17 mouse cellular contexts compared by ENCODE assay signal in genomic region chr12:55486923-55487674, GRCm38 (mm10). TPM values are rescaled to one million over a fixed set of nuclear protein-coding genes. Genes with fewer than 3 reads are reported as not detected.
DNase-seq lines count a peak whose midpoint lies in the region; ATAC-seq and TF ChIP-seq lines count a peak whose summit lies in the region.
"Had no signal": no experiment of that assay in that cellular context is flagged by ENCODE, and none has a peak within 500 bp of the region (broad histone marks: within the 10 kb centered on the region; RNA-seq: fewer than 3 reads in every experiment).

No protein-coding gene starts in this region.

- H3K4me3 ChIP-seq in heart, embryonic 16.5 days (ENCODE audit: low read length): no peak overlapping the region
- no peak overlapping the region for H3K4me3 ChIP-seq in heart, embryonic 11.5 days (ENCODE audit: low read depth, low read length)
- H3K4me3 ChIP-seq in megakaryocyte, embryonic 14.5 days (replicated peaks): peak overlapping the region; percentile 50
- no peak overlapping the region for H3K4me3 ChIP-seq in intestine, embryonic 16.5 days (ENCODE audit: low read length)
- no peak overlapping the region for H3K4me3 ChIP-seq in small intestine, adult 2 months (ENCODE audit: low read depth, low read length)
- H3K4me3 ChIP-seq: forebrain, embryonic 15.5 days; neural tube, embryonic 13.5 days had no signal

- H3K9ac ChIP-seq in heart, embryonic 16.5 days (ENCODE audit: low read length): no peak overlapping the region
- H3K9ac ChIP-seq in heart, embryonic 11.5 days (ENCODE audit: low read depth, low read length): no peak overlapping the region
- no peak overlapping the region for H3K9ac ChIP-seq in intestine, embryonic 16.5 days (ENCODE audit: low read depth, low read length)
- H3K9ac ChIP-seq: forebrain, embryonic 15.5 days; neural tube, embryonic 13.5 days had no signal

- no peak overlapping the region for H3K4me2 ChIP-seq in heart, embryonic 16.5 days (ENCODE audit: low read depth, low read length)
- H3K4me2 ChIP-seq in heart, embryonic 11.5 days: no peak overlapping the region
- H3K4me2 ChIP-seq in intestine, embryonic 16.5 days (ENCODE audit: low read depth, low read length): no peak overlapping the region
- H3K4me2 ChIP-seq: forebrain, embryonic 15.5 days; neural tube, embryonic 13.5 days had no signal

- no peak for DNase-seq in frontal cortex, postnatal 14 days (ENCODE audit: low spot score in 2 of 2)
- DNase-seq in left cerebral cortex, adult 11 months (ENCODE audit: low spot score): no peak
- DNase-seq: adrenal gland, postnatal 10 days; cerebellum, postnatal 36 days; lung, postnatal 14 days; midbrain, embryonic 14.5 days; retina, postnatal 1 day; thymus, adult 18-20 months had no signal

- TF ChIP-seq POLR2A in small intestine, adult 2 months (IDR thresholded peaks at IDR 0.05; ENCODE audit: low read depth, low read length): no peak

- no peak for ATAC-seq in heart, embryonic 16.5 days (replicated peaks; ENCODE audit: extremely low read depth, insufficient read depth, low FRiP score)
- no peak for ATAC-seq in heart, embryonic 11.5 days (replicated peaks; ENCODE audit: insufficient number of reproducible peaks, low FRiP score, low TSS enrichment)
- no peak for ATAC-seq in megakaryocyte, adult 5-6 weeks (ENCODE audit: poor library complexity, severe bottlenecking)
- no peak for ATAC-seq in intestine, embryonic 16.5 days
- ATAC-seq: forebrain, embryonic 15.5 days; hindbrain, postnatal 0 days had no signal

- peaks cover 16% of the 10 kb centered on the region for H3K4me1 ChIP-seq in heart, embryonic 16.5 days (ENCODE audit: control insufficient read depth, insufficient read depth, low read length)
- H3K4me1 ChIP-seq in heart, embryonic 11.5 days (ENCODE audit: control insufficient read depth, insufficient read depth, low read length): peaks cover 11% of the 10 kb centered on the region
- peaks cover 59% of the 10 kb centered on the region for H3K4me1 ChIP-seq in megakaryocyte, embryonic 14.5 days
- H3K4me1 ChIP-seq in intestine, embryonic 16.5 days (ENCODE audit: control insufficient read depth, insufficient read depth, low read length): peaks cover 23% of the 10 kb centered on the region
- H3K4me1 ChIP-seq in small intestine, adult 2 months (ENCODE audit: control insufficient read depth, insufficient read depth, insufficient read length, low read length): peaks cover 21% of the 10 kb centered on the region

- H3K9me3 ChIP-seq in heart, embryonic 16.5 days (replicated peaks; ENCODE audit: control insufficient read depth, low read length): no peaks in the 10 kb centered on the region
- no peaks in the 10 kb centered on the region for H3K9me3 ChIP-seq in heart, embryonic 11.5 days (replicated peaks; ENCODE audit: control insufficient read depth, low read length)
- peaks cover 8% of the 10 kb centered on the region for H3K9me3 ChIP-seq in megakaryocyte, embryonic 14.5 days
- no peaks in the 10 kb centered on the region for H3K9me3 ChIP-seq in intestine, embryonic 16.5 days (ENCODE audit: control insufficient read depth, low read length)
- H3K9me3 ChIP-seq: forebrain, embryonic 15.5 days; neural tube, embryonic 13.5 days had no signal

- H3K27me3 ChIP-seq in heart, embryonic 16.5 days (ENCODE audit: control insufficient read depth, insufficient read depth, low read length): no peaks in the 10 kb centered on the region
- H3K27me3 ChIP-seq in heart, embryonic 11.5 days (ENCODE audit: control insufficient read depth, insufficient read depth, low read length): no peaks in the 10 kb centered on the region
- peaks cover 46% of the 10 kb centered on the region for H3K27me3 ChIP-seq in megakaryocyte, embryonic 14.5 days (replicated peaks)
- H3K27me3 ChIP-seq in intestine, embryonic 16.5 days (replicated peaks; ENCODE audit: control insufficient read depth, insufficient read depth, low read length): no peaks in the 10 kb centered on the region
- H3K27me3 ChIP-seq in small intestine, adult 2 months (ENCODE audit: control insufficient read depth, insufficient read depth, low read length): no peaks in the 10 kb centered on the region
- H3K27me3 ChIP-seq: forebrain, embryonic 15.5 days; neural tube, embryonic 13.5 days had no signal

- 64% methylated on average over 18 of the region's 18 CpGs for WGBS in heart, embryonic 16.5 days
- 60% methylated on average over 18 of the region's 18 CpGs for WGBS in heart, embryonic 11.5 days (ENCODE audit: insufficient replicate concordance)
- WGBS in intestine, embryonic 16.5 days: 63% methylated on average over 18 of the region's 18 CpGs
- WGBS in small intestine, adult 2 months: 20% methylated on average over 18 of the region's 18 CpGs

- H3K27ac ChIP-seq in heart, embryonic 16.5 days (ENCODE audit: low read length): peak overlapping the region; percentile 25; the same call in 1 of the 2 replicates
- H3K27ac ChIP-seq in heart, embryonic 11.5 days (ENCODE audit: low read depth, low read length): no peak overlapping the region
- peak overlapping the region; percentile 16; the same call in 1 of the 2 replicates for H3K27ac ChIP-seq in intestine, embryonic 16.5 days (ENCODE audit: low read length)
- H3K27ac ChIP-seq in small intestine, adult 2 months (ENCODE audit: insufficient read depth, low read depth, low read length): peak overlapping the region; percentile 88
- H3K27ac ChIP-seq: forebrain, embryonic 15.5 days; hindbrain, postnatal 0 days; neural tube, embryonic 13.5 days had no signal

- peaks cover 31% of the 10 kb centered on the region for H3K36me3 ChIP-seq in heart, embryonic 16.5 days (ENCODE audit: control insufficient read depth, insufficient read depth)
- peaks cover 17% of the 10 kb centered on the region for H3K36me3 ChIP-seq in heart, embryonic 11.5 days (ENCODE audit: control insufficient read depth, insufficient read depth, low read length)
- peaks cover 61% of the 10 kb centered on the region for H3K36me3 ChIP-seq in megakaryocyte, embryonic 14.5 days (replicated peaks; ENCODE audit: low read length)
- peaks cover 16% of the 10 kb centered on the region for H3K36me3 ChIP-seq in intestine, embryonic 16.5 days (ENCODE audit: control insufficient read depth, insufficient read depth, low read length)
- H3K36me3 ChIP-seq in small intestine, adult 2 months (ENCODE audit: control insufficient read depth, insufficient read depth, low read length): peaks cover 41% of the 10 kb centered on the region

- TF ChIP-seq CTCF in small intestine, adult 2 months (IDR thresholded peaks at IDR 0.05; ENCODE audit: extremely low read depth, insufficient read length, insufficient replicate concordance, low read depth, low read length): no peak

RNA-seq across cellular contexts. Expression of gene Nfkbia, which starts 5.3 kb away (rescaled TPM):
- 80.8 and 85.9 TPM in 2 replicates for polyA plus RNA-seq in heart, embryonic 16.5 days (2015; fragmentation: Nextera tagmentation; extraction: Ambion mirVana)
- polyA plus RNA-seq in heart, embryonic 11.5 days (2014; fragmentation: Nextera tagmentation; extraction: Ambion mirVana): 42.6 and 52.2 TPM in 2 replicates
- polyA plus RNA-seq in megakaryocyte, embryonic 14.5 days (2012; ENCODE audit: insufficient read depth, low replicate concordance): 59.9 and 92.2 TPM in 2 replicates
- total RNA-seq in megakaryocyte, adult 5-6 weeks (2015): 55.5 and 84.6 TPM in 2 replicates
- 52.5 and 65.3 TPM in 2 replicates for total RNA-seq in megakaryocyte, adult 5-6 weeks (2017)
- polyA plus RNA-seq in intestine, embryonic 16.5 days (2015; fragmentation: Nextera tagmentation; extraction: Ambion mirVana): 75.5 and 83.8 TPM in 2 replicates
- polyA plus RNA-seq in small intestine, adult 2 months (2012; rRNA removed): 171 and 272 TPM in 2 replicates
